Mouse (Mus musculus) adrenal gland, adult 18-20 months (tissue): ENCODE results near the gene Sap30bp. TPM values are rescaled to one million over a fixed set of nuclear protein-coding genes. Genes with fewer than 3 reads are reported as not detected.

Experiments
- DNase-seq, 2 experiments: peaks; one replicate each; pipeline ENCODE4 v3.0.0; 2021 to 2022; ENCODE audit warnings: low spot score in 2 of 2
- total RNA-seq, 2 experiments: library from RNA; stranded (reverse); gene quantifications; 1 replicate in 1 of 2; 2 replicates in 1 of 2; pipeline ENCODE4 v1.2.3; 2021

Gene Sap30bp
- total RNA-seq, 2 experiments from 2014 or later, result 37.3 to 47.6 TPM

DNA sequence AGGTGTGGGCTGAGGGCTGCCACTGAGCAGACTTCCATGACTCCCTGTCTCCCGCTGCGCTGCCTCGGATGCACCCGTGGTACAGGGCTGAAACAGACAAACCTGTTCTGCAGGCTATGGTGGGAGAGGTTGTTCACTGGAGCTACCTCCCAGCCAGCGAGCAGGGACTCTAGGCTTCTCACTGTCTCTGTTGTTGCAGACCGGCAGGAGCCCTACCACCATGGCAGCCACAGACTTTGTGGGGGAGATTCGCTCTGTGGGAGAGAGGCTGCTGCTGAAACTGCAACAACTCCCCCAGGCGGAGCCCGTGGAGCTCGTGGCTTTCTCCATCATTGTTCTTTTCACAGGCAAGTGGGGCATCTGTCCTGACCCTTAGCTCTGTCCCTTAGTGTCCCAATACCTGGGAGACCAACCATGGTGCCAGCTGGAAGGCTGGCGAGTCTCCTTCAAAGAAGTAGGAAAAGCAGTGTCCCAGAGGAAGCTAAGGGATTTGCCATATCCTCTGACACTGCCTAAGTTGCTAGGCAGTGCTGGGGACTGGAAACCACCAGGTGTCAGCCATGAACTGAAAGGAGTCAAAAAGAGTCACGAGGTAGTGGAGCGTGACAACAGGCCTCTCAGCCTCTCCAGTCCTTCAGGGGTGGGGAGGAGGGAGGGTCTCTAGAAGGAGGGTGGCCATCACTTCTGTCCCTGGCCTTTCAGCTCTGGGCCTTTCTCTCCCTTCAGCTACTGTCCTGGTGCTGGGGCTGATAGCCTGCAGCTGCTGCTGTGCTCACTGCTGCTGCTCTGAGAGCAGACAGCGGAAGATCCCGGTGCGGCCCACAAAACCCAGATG is 27.9 kb upstream of the Sap30bp start:
- DNase-seq, result no peak

DNA sequence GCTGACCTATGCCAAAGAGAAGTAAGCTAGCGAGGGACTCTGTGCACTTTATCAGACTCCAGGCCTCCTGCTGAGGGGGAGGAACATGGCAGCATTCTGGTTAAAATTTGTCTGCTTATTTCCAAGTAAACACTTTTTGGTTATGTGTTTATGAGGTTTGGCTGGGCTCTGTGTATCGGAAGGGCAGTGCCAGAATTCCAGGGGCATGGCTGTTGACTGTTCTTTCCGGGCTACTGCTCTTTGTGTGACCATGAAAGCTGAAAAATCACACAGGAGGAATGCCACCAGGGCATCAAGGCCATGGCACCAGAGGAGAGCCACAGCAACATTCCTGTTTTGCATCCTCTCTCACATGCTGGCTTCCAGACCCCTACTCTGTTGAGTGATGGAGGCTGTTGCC is 27.0 kb upstream of the Sap30bp start:
- no peak for DNase-seq

DNA sequence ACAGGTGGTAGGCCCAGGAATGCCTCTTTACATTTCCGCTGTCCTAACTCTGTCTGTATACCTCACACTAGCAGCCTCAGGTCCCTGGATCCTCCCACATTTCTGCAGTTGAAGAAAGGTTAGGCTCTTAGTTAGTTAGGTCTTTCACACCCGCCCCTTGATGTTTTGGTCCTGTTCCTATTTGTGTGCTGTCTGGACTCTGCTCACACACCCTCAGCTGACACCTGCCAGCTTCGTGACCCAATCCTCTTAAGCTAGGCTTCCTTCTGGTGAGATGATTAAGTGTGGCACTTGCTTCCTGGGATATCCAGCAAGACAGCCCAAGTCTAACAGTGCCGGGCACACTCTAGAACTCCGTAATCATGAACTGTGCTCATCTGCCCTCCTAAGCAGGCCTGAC is 26.6 kb upstream of the Sap30bp start:
- no peak for DNase-seq

DNA sequence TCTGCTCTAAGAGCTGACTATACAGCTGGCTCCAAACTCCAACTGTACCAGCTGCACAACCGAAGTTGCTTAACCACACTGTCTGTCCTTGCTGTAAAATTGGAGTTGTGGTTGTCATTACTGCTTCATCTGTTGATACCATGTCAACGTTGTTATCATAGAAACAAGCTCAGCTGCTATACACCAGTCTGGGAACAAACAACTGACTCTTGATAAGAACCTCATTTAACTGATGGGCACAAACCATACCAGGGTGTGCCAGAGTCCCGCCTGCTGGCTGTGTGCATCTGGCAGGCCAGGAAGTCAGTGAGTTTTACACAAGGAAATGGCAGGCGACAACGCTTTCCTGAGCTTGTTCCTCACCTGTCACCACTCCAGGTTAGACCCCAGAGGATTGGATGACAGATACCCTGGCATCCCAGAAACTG is 21.9 kb upstream of the Sap30bp start:
- DNase-seq, result no peak

DNA sequence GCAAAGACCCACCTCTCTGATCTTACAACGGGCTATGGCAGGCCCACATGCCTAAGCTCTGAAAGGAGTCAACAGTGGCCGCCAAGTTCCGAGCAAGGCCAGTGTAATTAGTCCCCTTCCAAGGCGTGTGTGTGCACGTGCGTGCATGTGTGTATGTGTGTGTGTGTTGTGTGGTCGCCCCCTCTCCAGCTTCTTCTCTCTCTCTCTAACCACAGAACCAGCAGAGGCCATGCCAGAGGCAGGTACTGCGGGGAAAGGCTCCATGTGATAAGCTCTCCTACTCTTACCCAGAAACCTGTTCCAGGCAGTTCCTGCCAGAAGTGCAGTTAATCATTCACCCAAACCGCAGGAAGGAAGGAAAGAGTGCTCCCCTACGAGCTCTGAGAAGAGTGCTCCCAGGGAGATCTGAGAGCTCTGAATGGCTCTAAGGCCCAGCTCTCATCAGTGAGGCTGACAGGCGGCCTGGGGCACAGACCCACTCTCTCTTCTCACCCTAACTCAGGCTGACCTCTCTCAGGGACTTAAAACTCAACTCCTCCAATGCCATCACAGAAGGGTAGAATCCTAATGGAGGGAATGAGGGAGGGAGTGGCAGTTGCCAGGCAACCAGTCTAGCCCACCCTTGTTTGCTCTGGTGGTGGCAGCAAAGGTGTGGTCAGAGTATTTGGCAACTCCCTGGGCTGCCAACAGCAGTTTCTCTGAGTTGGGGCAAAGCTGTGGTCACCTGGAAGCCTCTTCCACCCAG is 21.3 kb upstream of the Sap30bp start, which contains the start of gene Smim6:
TSS of gene Smim6 (plus strand) at position 386 of the 745 bp plus-strand sequence.
- DNase-seq, result no peak

DNA sequence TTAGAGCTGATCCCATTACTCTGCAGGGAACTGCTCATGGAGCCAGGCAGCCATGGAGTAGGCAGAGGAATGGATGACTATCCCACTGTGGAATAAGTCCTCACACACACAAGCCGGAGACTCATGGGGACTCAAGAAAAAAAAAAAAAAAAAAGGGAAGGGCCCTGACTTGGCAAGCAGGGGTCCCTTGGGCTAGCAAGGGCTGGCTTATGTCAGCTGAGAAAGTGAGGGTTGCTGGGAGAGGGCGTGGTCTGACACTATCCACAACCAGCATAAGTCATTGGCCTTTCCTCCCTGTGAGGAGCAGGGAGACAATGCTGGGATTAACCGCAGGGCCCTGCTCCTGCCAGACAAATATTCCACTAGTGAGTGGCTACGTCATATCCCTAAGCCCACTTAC is 16.5 kb upstream of the Sap30bp start:
- DNase-seq, result no peak

DNA sequence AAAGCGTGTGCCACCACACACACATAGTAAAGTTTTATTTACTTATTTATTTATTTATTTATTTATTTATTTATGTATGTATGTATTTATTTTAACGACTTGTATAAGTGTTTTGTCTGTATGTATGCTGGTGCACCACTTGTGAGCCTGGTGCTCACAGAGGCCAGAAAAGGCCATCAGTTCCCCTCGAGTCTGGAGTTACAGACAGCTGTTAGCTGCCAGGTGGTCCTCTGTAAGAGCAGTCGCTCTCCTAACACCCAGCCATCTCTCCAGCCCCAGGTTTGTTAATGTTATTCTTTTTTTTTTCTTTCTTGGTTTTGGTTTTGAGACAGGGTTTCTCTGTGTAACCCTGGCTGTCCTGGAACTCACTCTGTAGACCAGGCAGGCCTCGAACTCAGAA is 14.4 kb upstream of the Sap30bp start:
- no peak for DNase-seq

DNA sequence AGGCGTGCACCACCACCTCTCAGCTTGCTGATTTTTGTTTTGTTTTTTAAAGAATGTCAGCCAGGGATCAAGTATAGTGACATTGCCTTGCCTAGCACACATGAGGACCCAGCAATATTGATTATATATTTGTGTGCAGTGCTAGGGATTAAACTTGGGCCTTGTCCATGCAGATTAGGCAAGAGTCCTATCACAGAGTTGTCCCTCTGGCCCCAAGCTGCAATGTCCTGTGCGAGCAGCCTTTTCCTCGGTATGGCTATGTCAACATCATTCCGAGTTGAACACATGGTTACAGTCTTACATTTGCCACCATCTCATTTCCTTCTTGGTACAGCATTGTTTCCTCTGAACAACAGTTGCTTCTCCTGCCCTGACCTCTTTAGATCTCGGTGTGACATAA is 14.0 kb upstream of the Sap30bp start:
- no peak for DNase-seq

DNA sequence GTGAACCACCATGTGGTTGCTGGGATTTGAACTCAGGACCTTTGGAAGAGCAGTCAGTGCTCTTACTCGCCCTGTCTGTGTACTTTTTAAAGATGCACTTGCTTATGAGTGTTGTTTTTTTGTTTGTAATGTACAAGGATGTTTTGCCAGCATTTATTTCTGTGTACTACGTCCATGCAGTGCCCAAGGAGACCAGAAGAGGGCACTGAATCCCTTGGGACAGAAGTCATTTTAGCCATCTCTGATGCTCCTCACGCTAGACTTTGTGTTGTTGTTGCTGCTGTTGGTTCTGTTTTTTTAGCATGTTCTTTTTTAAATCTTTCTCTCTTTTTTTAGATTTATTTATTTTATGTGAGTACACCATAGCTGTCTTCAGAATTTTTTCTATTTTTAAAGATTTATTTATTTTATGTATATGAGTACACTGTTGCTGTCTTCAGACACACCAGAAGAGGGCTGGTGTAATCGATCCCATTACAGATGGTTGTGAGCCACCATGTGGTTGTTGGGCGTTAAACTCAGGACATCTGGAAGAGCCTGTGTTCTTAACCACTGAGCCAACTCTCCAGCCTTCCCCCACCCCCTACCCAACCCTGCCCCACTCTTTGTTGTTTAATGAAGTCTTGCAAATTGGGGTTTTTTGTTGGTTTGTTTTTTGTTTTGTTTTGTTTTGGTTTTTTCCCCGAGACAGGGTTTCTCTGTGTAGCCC is 12.8 kb upstream of the Sap30bp start:
- DNase-seq, result peak; percentile 48 to 50

DNA sequence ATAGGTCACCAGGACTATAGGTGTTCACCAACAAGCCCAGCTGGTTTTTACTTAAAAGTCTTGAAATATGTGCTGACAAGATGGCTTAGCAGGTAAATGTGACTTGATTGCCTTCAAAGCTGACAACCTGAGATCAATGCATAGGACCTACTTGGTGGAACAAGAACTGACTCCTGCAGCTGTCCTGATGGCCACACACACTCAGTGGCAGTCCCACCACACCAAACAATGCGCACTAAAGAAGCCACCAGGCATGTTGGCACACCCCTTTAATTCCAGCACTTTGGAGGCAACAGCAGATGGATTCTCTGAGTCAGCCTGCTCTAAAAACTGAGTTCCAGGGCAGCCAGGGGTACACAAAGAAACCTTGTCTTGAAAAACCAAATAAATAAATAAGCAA is 11.1 kb upstream of the Sap30bp start:
- no peak for DNase-seq

DNA sequence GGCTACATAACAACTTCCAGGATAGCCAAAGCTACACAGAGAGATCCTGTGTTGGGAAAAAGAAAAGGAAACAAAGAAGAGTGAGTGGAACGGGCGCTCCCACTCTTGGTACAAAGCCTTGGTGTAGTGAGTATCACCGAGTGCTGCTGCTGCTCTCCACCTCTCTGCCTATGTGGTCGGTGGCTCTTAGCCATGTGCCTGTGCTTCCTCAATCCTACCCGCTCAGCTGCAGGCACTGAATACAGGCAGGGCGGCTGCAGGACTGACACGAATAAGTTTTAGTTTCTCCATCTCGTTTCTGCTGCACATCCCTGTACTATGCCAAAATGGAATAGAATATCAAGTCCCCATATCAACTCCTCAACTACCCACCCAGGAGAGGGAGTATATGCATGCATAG is 4.1 kb upstream of the Sap30bp start:
- DNase-seq, result no peak

DNA sequence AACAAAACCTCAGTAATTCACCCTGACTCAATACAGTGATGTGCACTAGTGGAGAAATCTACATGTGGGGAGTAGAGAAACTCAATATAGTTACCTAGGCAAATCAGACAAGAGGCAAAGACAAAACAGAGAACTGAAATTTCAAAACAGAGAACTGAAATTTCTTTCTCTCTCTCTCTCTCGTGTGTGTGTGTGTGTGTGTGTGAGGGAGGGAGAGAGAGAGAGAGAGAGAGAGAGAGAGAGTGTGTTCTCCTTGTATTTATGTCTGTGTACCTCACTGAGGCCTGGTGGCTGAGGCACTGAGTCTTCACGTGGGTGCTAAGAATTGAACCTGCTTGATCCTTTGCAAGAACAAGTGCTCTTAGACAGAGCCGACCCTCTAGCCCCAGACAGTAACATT is 3.3 kb upstream of the Sap30bp start:
- DNase-seq, result no peak

DNA sequence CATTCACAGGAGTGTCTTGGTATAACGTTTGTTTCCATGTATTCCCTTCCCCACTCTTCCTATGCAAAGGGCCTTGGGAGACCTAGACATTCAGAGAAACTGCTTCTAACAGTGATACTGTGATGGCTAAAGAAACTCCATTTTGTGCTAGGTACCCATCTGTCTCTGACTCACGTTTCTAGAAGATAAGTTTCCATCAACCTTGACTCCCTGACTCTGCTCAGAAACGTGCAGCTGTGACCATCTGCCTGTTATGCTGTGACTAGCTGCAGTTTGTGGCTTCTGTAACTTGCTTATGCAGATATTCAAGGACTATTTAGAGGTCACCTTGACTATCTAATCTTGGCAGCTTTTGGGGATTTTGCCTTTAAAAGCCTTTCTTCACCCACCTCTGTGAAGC is 1.8 kb upstream of the Sap30bp start:
- no peak for DNase-seq

DNA sequence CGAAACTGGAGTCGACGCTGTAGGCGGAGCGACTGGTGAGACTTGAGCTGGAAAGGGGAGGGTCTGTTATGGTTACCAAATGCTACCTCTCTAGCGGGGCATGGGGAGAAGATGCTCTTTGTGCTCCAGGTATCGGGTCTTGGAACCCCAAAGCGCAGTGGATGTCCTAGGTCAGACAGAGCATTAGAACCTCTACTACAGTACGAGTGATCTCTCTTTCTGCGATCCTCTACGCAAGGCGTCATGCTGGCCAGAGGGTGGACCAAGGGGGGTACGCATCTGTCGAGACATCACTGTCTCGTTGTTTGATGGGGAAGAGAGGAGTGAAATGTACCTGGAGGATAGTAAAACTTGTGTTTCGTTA is 647 bp downstream of the Sap30bp start:
- no peak for DNase-seq

DNA sequence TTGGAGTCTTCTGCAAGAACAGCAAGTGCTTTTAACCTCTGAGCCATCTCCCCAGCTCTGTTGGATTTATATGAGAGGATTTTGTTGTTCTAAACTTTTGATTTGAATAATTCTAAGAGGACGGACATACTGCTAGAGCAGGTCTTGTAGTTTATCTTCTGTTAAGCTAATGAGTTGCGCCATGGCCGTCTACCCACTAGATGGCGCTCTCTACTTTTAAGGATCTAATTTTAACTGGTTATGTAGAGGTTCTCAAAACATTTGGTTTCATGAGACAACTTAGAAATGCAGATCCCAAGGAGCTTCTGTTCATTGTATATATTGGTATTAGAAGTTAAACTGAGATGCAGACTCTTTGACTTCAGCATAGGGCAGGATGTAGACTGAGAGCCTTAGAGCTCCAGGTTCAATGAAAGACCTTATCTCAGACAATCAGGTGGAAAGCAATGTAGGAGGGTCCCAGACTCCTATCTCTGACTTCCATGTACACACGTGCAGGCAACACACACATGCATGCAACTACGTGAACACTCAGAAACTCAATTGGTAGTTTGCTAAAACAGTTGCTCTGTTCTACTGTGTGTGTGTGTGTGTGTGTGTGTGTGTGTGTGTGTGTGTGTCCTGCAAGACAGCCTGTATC is 6.7 kb downstream of the Sap30bp start:
- peak; percentile 49 to 59 for DNase-seq

DNA sequence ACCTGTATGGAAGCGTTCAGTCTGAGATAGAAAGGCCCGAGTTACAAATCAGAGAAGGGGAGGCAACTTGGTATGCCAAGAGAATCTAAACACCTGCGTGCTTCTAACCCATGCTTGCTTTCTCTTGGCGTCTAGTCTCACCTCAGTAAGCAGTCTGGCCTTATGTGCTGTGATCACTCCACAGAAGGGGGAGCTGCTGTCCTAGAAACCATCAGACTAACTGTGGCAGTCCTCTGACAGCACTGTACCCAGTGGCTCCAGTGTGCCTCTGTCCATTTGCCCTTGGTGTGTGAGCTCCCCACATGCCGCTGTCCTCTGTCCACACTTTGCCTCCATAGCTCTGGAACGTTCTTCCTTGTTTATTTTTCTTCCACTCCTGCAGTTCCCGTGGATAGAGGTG is 8.9 kb downstream of the Sap30bp start:
- no peak for DNase-seq

DNA sequence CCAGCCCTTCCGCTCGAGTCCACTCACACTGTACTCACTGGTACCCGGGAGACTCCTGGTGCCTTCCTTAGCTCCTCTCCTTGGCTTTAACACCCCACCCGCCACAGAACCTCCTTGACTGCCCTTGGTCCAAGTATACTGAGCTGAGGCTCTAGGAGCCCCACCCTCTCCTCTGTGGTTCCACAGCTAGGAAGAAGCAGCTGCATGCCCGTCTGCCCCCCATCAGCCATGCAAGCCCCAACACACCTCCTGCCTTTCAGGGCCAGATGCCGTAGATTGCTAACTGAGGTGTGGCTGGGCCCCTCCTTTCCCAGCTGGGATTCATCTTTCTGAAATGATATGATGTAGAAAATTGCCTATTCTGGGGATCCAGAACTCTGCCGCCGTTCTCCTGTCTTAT is 12.2 kb downstream of the Sap30bp start:
- DNase-seq, result no peak

DNA sequence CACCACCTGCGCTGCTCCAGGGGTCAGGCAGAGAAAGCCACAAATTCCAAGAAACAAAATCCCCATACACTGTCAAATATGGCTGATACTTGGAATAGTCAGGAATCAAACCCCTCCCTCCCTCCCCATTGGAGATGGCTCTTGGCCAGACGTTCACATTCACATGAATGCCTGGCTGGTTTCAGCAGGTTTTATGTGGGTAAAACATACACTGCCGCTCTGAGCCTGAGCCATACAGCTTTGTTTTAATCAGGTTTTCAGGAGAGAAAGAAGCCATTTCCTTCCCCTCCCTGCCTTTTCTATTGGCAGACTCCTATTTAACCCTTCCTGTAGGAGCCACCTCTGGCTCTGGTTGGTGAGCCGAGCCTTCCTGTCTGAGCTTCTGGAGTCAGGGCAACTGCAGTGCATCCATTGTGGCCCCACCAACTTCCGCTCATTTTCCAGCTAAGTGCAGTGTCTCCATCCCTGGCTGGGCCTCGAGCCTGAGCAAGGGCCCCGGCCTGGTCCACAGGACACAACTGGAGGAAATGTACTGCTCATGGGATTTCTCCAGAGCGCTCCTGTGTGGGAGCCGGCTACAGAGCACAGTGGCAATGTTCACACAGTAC is 13.2 kb downstream of the Sap30bp start:
- DNase-seq, result no peak

DNA sequence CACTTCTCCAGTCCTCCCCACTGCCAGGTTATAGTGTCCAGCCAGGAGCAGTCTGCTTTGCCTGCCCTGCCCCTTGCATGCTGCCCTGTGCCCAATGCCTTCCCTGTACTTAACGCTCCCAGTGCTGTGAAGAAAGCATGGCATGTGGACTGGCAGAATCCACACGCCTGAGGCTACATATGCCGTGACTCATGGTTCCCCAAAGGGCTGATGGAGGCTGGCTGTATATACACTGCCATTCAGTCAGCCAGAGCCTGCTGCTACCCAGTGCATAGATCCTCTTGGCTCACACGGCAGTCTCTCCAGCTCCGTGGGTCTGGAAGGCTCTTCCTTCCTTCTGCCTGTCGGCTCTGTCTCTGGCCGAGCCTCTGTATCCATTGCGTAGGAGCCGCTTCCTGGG is 15.2 kb downstream of the Sap30bp start:
- DNase-seq, result no peak

DNA sequence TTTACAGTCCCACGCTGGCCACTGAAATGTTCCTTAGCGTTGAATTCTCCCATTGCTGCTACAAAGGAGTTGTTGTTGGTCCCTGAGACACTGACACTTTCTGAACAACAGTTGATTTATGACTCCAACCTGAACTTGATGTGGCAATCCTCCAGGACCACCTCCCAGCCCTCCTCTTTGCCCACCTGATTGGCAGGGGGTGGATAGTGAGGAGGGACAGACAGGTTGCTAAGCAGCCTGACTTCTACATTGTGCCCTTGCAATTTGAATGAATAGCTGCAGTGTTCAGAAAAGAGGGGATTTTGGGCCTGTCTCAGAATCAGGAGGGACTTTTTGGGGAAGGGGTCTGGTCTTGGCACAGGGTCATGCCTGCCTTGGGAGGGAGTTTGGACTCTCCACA is 17.6 kb downstream of the Sap30bp start:
- DNase-seq, result no peak

DNA sequence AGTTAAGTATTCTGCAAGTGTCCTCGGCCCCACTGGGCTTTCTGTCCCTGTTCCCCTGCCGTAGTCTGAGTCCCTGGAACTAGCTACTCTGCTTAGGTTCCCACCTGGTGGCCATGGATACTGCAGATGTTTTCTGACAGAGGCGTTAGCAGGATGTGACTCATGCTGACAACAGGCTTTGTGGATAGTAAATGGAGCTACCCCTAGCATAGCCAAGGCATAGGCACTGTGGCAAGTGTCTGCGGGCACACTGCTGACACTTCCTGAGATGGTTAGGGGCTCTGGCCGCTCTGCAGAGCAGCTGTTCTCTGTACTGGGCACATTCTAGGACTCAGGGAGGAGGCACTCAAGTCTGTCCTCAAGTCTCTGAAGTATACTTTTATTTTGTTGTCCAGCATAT is 21.6 kb downstream of the Sap30bp start:
- no peak for DNase-seq
